Mouse (Mus musculus) lung, embryonic 15.5 days (tissue): ENCODE data around the gene Add2. TPM values are rescaled to one million over a fixed set of nuclear protein-coding genes. Genes with fewer than 3 reads are reported as not detected.

ENCODE experiments used
- ATAC-seq: fragments of 200-750 bp; cut with Nextera tagmentation; 2 replicates; pipeline ENCODE4 v1.8.0; 2017; ENCODE audit warnings: moderate number of reproducible peaks, borderline replicate concordance; ENCODE audit not compliant: low FRiP score, low TSS enrichment; ENCODE audit errors: extremely low read depth
- H3K27ac ChIP-seq: fragments of 300-500 bp; sonication (generic); 2 replicates; pipeline ENCODE4 v1.5.1; 2015; ENCODE audit warnings: moderate library complexity, mild to moderate bottlenecking, inconsistent platforms
- H3K27me3 ChIP-seq: fragments of 300-500 bp; sonication (generic); 2 replicates; pipeline ENCODE4 v1.6.1; 2015; ENCODE audit warnings: inconsistent platforms
- H3K36me3 ChIP-seq: fragments of 300-500 bp; sonication (generic); 2 replicates; pipeline ENCODE4 v1.6.1; 2015; ENCODE audit warnings: inconsistent platforms
- H3K4me1 ChIP-seq: fragments of 300-500 bp; sonication (generic); 2 replicates; pipeline ENCODE4 v1.6.1; 2015; ENCODE audit warnings: inconsistent platforms
- H3K4me2 ChIP-seq: fragments of 300-500 bp; sonication (generic); 2 replicates; pipeline ENCODE4 v1.6.1; 2015; ENCODE audit warnings: inconsistent platforms, mild to moderate bottlenecking, moderate library complexity
- H3K4me3 ChIP-seq: fragments of 300-500 bp; sonication (generic); 2 replicates; pipeline ENCODE4 v1.5.1; 2015; ENCODE audit warnings: mild to moderate bottlenecking, inconsistent platforms
- H3K9ac ChIP-seq: fragments of 300-500 bp; sonication (generic); 2 replicates; pipeline ENCODE4 v1.6.1; 2015; ENCODE audit warnings: inconsistent platforms
- H3K9me3 ChIP-seq: fragments of 300-500 bp; sonication (generic); 2 replicates; pipeline ENCODE4 v1.6.1; 2016; ENCODE audit warnings: inconsistent platforms
- whole genome bisulfite sequencing: fragments of 180-500 bp; shearing (Covaris S2); methylation state at CpG from one replicate; pipeline ENCODE4 v1.1.7; 2015; 5-methylcytosine and 5-hydroxymethylcytosine counted together
- polyA plus RNA-seq: library from polyadenylated mRNA; unstranded; fragments of >200 nt; fragmentation: Nextera tagmentation; extraction: Ambion mirVana; gene quantifications from 2 replicates; pipeline ENCODE4 v1.2.1, GENCODE M21; 2015

Add2 gene
- polyA plus RNA-seq, 1 experiment from 2014 or later = 3.5 TPM

DNA sequence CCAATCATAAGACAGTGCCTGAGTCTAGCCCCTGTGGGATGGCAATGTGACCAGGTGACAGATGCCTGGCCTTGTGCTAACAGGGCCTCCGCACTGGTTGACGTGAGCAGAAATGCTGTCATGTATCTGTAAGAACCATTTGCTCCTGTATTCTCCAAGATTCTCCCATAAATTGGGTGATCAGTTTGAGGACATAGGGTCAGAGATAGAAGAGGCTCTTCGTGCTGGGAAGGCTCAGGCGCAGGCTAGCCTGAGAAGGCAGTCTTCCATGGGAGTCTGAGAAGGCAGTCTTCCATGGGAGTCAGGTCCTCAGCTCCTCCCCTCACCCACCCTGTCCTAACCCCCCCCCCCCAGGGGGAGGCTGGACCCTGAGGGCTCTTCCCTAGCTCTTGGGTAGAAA is 94.6 kb downstream of the Add2 start:
- WGBS = 87% methylated on average over 4 of the region's 4 CpGs
- Histone ChIP-seq H3K4me1 (no peaks in the 10 kb centered on the region), H3K9ac (no peak overlapping the region), H3K36me3 (no peaks in the 10 kb centered on the region), H3K27me3 (no peaks in the 10 kb centered on the region), H3K4me3 (no peak overlapping the region), H3K4me2 (no peak overlapping the region), H3K27ac (no peak overlapping the region), H3K9me3 (no peaks in the 10 kb centered on the region)
- ATAC-seq = no peak

DNA sequence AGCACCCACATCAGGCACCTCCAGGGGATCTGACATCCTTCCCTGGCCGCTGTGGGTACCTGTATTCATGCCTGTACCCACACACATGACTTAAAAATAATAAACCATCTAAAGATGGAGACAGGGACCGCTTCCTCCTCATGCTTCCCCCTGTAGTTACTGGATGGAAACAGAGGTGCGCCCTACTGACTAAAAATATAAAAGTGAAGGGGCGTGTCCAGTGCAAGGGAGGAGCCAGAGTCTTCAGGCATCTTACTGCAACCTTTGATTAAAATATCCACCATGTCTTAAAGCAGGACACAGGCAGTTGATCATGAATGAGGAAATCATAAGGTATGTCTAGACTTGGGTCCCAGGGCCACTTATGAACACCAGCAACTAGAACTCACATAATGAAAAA is 97.3 kb downstream of the Add2 start:
- H3K36me3 ChIP-seq = no peaks in the 10 kb centered on the region
- no peaks in the 10 kb centered on the region for H3K9me3 ChIP-seq
- no peaks in the 10 kb centered on the region for H3K4me1 ChIP-seq
- ATAC-seq = no peak
- H3K9ac ChIP-seq = no peak overlapping the region
- no peak overlapping the region for H3K4me3 ChIP-seq
- no peaks in the 10 kb centered on the region for H3K27me3 ChIP-seq
- H3K4me2 ChIP-seq = no peak overlapping the region
- 70% methylated on average over 4 of the region's 4 CpGs for WGBS
- no peak overlapping the region for H3K27ac ChIP-seq

DNA sequence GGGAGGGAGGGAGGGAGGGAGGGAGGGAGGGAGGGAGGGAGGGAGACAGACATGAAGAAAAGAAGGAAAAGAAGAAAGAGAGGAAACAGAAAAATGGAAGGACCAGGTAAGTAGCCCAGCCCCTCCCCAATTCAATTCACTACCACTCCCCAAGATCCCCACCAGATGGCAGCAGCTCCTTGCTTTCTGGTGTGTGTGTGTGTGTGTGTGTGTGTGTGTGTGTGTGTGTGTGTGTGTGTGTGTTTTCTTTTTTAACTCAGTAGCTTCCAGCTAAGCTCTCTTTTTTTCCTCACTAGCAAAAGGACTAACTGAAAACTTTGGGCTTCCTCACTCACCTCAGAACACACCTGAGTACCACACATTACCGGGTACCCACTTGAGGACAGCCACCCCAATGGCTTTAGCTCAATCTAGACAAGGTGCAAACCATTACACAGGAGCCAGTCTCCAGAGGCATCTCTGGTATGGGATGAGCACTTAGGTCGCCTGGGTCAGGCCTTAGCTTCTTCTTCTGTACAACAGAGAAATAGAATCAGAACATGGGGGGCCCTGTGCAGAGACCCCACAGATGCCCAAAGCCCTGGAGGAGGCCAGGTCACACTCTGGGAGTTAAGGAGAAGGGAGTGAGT is 98.6 kb downstream of the Add2 start:
- H3K9ac ChIP-seq = no peak overlapping the region
- no peak for ATAC-seq
- no peaks in the 10 kb centered on the region for H3K4me1 ChIP-seq
- 51% methylated on average over 2 of the region's 2 CpGs for WGBS
- H3K4me2 ChIP-seq = no peak overlapping the region
- no peaks in the 10 kb centered on the region for H3K9me3 ChIP-seq
- no peak overlapping the region for H3K27ac ChIP-seq
- no peaks in the 10 kb centered on the region for H3K27me3 ChIP-seq
- H3K36me3 ChIP-seq = no peaks in the 10 kb centered on the region
- H3K4me3 ChIP-seq = no peak overlapping the region

DNA sequence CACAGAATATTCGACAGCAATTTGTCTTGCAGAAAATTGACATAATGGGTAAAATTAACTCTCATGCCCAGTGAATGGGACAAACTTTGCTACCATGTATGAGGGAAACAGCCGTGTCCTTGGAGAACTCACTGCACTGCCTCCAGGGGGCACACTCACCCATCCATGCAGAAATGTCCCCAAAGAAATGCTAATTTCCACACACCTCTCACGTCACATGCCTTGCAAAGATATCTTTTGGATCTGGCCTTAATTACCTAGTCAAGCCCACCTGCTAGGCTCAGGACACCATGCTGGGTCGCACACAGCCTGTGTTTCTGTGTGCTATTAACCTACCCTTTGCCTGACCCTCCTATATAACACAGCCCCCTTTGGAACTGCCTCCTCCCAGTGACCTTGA is 100.0 kb downstream of the Add2 start:
- 57% methylated on average over 4 of the region's 4 CpGs for WGBS
- Histone ChIP-seq H3K27me3 (no peaks in the 10 kb centered on the region), H3K4me3 (no peak overlapping the region), H3K36me3 (no peaks in the 10 kb centered on the region), H3K4me2 (no peak overlapping the region), H3K9ac (no peak overlapping the region), H3K4me1 (no peaks in the 10 kb centered on the region), H3K27ac (no peak overlapping the region), H3K9me3 (no peaks in the 10 kb centered on the region)
- ATAC-seq = no peak

DNA sequence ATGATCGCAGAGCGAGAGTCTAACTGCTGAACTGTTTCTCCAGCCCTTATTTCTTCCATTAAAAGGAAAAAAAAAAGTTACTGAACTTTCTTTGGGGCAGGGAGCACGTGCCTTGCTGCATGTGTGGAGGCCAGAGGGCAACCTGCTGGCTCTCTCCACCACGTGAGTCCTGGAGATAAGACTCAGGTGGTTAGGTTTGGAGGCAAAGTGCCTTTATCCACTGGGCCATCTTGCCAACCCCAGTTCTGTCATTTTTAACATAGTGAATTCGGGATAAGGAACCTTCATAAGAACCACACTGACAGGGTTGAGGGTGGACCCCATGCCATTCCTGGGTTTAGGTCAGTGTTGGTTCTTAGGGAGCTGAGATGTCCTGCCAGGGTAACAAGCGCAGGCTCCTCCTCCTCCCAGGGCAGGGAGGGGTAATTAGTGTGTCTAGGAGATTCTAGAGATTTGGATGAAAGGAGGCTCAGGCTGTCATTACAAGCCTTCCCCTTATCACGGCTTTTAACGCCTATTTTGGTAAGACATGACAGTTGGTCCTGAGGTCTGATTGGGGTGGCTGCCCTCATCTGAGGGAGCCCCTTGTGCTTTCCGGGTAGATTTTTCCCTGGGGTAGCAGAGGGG is 101.5 kb downstream of the Add2 start:
- Histone ChIP-seq H3K4me3 (no peak overlapping the region), H3K9me3 (no peaks in the 10 kb centered on the region), H3K4me1 (no peaks in the 10 kb centered on the region), H3K4me2 (no peak overlapping the region), H3K9ac (no peak overlapping the region), H3K36me3 (no peaks in the 10 kb centered on the region), H3K27me3 (no peaks in the 10 kb centered on the region), H3K27ac (no peak overlapping the region)
- WGBS = 53% methylated on average over 9 of the region's 9 CpGs
- ATAC-seq = no peak

DNA sequence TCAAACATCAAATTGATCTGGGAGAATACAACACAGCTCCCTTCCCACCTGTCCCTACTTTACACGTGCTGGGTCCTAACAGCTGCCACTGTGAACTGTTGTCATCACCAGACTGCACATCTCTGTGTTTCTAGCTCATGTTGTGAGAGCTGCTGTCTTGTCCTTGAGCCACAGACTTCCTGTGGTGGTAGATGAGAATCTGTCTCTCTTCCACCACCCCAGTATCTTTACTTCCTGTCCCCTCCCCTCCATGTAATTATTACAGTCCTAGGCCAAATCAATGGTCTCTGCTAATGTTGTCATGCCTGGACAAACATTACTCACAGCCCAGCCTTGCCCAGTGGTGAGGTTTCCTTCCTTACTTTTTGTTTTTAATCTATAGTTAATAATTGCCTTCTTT is 105.4 kb downstream of the Add2 start:
- no peak overlapping the region for H3K4me2 ChIP-seq
- ATAC-seq = no peak
- WGBS = 67% methylated on average over 1 of the region's 1 CpGs
- H3K9me3 ChIP-seq = no peaks in the 10 kb centered on the region
- no peak overlapping the region for H3K27ac ChIP-seq
- no peak overlapping the region for H3K9ac ChIP-seq
- H3K36me3 ChIP-seq = no peaks in the 10 kb centered on the region
- no peaks in the 10 kb centered on the region for H3K4me1 ChIP-seq
- no peaks in the 10 kb centered on the region for H3K27me3 ChIP-seq
- H3K4me3 ChIP-seq = no peak overlapping the region

DNA sequence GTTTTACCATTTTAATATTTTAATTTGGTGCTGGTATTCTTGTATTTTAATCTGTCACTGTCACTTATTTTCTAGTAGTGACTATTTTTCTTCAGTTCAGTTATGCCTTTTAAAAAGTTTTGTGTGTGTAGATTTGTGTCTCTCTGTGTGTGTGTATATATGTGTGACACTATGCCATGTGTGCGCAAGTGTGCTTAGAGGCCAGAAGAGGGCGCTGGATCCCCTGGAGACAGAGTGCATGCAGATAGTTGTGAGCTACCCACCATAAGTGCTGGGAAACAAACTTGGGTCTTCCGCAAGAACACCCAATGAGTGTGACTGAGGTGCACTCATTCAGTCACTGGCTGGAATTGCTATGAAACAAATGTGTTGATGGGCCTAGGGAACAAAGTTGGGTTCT is 107.7 kb downstream of the Add2 start:
- no peak overlapping the region for H3K27ac ChIP-seq
- H3K9me3 ChIP-seq = no peaks in the 10 kb centered on the region
- no peaks in the 10 kb centered on the region for H3K36me3 ChIP-seq
- no peak overlapping the region for H3K9ac ChIP-seq
- no peak overlapping the region for H3K4me3 ChIP-seq
- 87% methylated on average over 3 of the region's 3 CpGs for WGBS
- H3K27me3 ChIP-seq = no peaks in the 10 kb centered on the region
- H3K4me1 ChIP-seq = no peaks in the 10 kb centered on the region
- H3K4me2 ChIP-seq = no peak overlapping the region
- no peak for ATAC-seq

DNA sequence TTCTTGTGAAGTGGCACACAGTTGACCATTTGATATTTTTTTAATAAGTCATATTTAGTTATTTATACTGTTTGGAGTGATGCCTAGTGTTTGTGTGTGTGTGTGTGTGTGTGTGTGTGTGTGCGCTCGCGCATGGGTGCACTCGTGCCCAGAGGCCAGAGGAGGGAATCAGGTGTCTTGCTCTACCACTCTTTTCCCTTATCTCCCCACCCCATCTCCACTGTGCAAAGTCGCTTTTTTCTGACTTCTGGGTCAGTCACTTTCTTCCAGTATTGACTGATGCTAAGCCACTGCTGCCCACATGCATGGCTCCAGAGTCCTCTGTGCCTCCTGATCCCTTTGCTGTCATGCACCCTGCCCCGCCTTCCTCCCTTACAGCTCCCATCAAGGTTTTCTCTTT is 112.8 kb downstream of the Add2 start:
- Histone ChIP-seq H3K9ac (no peak overlapping the region), H3K4me3 (no peak overlapping the region), H3K4me1 (no peaks in the 10 kb centered on the region), H3K27ac (no peak overlapping the region), H3K36me3 (no peaks in the 10 kb centered on the region), H3K4me2 (no peak overlapping the region), H3K27me3 (no peaks in the 10 kb centered on the region), H3K9me3 (no peaks in the 10 kb centered on the region)
- no peak for ATAC-seq
- 77% methylated on average over 6 of the region's 6 CpGs for WGBS

DNA sequence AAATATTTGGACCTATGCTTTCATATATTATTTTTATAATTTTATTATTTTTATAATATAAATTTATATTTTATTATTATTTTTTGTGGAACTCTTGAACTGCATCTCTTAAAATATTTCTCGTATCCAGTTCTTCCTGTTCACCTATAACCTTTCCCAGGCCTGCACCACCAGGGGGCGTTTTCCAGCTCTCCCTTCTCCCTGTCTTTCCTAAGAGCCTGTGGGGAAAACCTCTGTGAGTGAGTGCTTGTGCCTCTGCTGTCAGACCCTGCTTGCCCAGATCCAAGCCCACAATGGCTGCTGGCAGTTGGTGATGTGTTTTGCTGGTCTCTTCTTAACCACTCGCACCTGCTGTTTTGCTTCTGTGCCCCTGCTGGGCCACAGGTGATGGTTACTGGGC is 113.3 kb downstream of the Add2 start:
- Histone ChIP-seq H3K9ac (no peak overlapping the region), H3K36me3 (no peaks in the 10 kb centered on the region), H3K4me1 (no peaks in the 10 kb centered on the region), H3K27me3 (no peaks in the 10 kb centered on the region), H3K27ac (no peak overlapping the region), H3K9me3 (no peaks in the 10 kb centered on the region), H3K4me3 (no peak overlapping the region), H3K4me2 (no peak overlapping the region)
- WGBS = 15% methylated on average over 3 of the region's 3 CpGs
- ATAC-seq = no peak

DNA sequence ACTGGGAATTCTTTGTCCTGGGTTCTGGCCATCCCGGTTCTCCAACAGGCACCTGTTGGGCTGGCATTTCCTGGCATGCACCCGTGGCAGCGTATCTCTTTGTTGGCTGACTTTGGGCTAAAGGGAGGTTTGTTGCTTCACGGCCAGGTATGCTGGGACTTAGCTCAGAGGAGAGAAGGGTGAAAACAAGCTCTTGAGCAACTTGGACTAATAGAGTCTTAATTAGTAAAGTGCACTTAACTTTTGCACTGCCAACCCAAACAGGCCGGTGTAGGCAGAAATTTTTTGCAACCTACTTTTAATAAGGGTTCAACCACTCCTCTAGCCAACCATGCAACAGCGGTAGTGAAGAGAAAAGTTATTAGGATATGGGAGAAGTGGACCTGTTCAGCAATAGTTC is 116.5 kb downstream of the Add2 start:
- H3K36me3 ChIP-seq = no peaks in the 10 kb centered on the region
- no peaks in the 10 kb centered on the region for H3K4me1 ChIP-seq
- no peak for ATAC-seq
- H3K27ac ChIP-seq = no peak overlapping the region
- H3K9me3 ChIP-seq = no peaks in the 10 kb centered on the region
- H3K4me3 ChIP-seq = no peak overlapping the region
- H3K27me3 ChIP-seq = no peaks in the 10 kb centered on the region
- H3K4me2 ChIP-seq = no peak overlapping the region
- no peak overlapping the region for H3K9ac ChIP-seq
- WGBS = 90% methylated on average over 6 of the region's 6 CpGs

DNA sequence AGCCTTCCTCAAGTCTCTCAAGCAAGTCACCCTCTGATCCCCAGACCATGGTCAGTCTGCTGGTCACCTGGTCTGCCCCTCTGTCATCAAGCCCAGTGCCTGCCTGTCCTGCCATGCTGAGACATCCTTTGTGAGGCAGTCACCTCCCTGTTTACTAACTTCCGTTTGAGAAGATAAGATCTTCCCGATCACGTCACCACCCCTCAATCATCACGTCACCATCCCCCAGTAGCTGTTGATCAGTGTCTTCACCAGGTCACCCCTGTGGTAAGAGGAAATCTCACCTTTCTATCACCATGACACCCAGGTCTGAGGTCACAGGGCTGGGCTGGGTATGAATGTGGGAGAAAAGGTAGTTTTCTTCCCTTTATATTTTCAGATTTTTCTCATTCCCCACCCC is 120.0 kb downstream of the Add2 start:
- Histone ChIP-seq H3K9me3 (no peaks in the 10 kb centered on the region), H3K4me2 (no peak overlapping the region), H3K27ac (no peak overlapping the region), H3K4me1 (no peaks in the 10 kb centered on the region), H3K4me3 (no peak overlapping the region), H3K9ac (no peak overlapping the region), H3K36me3 (no peaks in the 10 kb centered on the region), H3K27me3 (no peaks in the 10 kb centered on the region)
- ATAC-seq = no peak
- 22% methylated on average over 4 of the region's 4 CpGs for WGBS

DNA sequence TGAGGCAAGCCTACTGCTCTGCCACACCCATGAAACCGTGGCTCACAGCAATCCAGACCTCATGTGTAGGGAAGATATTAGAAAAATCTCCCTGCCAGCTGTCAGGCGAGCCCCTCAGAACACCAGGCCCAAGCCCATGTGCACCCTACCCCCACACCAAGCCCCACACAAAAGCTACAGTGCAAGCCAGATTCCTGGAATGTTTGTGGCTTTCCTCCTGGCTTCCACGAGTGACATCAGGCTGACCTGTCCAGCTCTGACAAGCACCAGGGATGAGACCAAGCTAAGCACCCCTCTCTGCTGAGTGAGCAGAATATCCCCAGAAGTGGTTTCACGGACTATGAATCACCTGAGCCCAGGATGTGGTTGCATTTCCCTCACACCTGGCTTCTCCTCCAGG is 120.5 kb downstream of the Add2 start:
- no peaks in the 10 kb centered on the region for H3K36me3 ChIP-seq
- H3K4me1 ChIP-seq = no peaks in the 10 kb centered on the region
- H3K9ac ChIP-seq = no peak overlapping the region
- H3K27me3 ChIP-seq = no peaks in the 10 kb centered on the region
- no peak overlapping the region for H3K27ac ChIP-seq
- no peak overlapping the region for H3K4me3 ChIP-seq
- no peak overlapping the region for H3K4me2 ChIP-seq
- no peaks in the 10 kb centered on the region for H3K9me3 ChIP-seq
- 35% methylated on average over 4 of the region's 4 CpGs for WGBS
- no peak for ATAC-seq

DNA sequence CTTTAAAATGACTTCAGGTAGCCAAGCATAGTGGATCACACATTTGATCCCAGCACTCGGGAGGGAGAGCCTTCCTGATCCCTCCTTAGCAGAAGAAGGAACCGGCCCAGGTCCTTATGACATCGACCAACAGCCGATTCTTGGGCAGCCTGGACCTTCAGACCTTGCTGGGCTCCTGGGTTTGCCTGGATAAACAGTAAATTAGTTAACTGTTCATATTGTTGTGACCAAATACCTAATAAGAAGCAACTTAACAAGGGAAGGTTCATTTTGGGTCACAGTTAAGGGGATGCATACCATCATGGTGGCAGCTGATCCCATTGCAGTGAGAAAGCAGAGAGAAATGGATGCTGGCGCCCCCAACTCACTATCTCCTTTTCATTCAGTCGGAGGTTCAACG is 124.2 kb downstream of the Add2 start:
- no peaks in the 10 kb centered on the region for H3K27me3 ChIP-seq
- no peaks in the 10 kb centered on the region for H3K36me3 ChIP-seq
- no peak overlapping the region for H3K4me3 ChIP-seq
- no peak overlapping the region for H3K9ac ChIP-seq
- no peak overlapping the region for H3K4me2 ChIP-seq
- no peak for ATAC-seq
- 83% methylated on average over 7 of the region's 7 CpGs for WGBS
- peaks cover 8% of the 10 kb centered on the region for H3K4me1 ChIP-seq
- no peak overlapping the region for H3K27ac ChIP-seq
- no peaks in the 10 kb centered on the region for H3K9me3 ChIP-seq
